Mouse (Mus musculus) liver, postnatal 0 days (tissue): ENCODE results near the gene Gatb. TPM values are rescaled to one million over a fixed set of nuclear protein-coding genes. Genes with fewer than 3 reads are reported as not detected.

ENCODE experiments used
- ATAC-seq: fragments of 200-750 bp; cut with Nextera tagmentation; 2 replicates; pipeline ENCODE4 v1.8.0; 2017; ENCODE audit warnings: mild to moderate bottlenecking, moderate library complexity
- DNase-seq: peaks from one replicate; pipeline ENCODE4 v3.0.0-alpha.2; 2016
- H3K27ac ChIP-seq: fragments of 300-500 bp; sonication (generic); 2 replicates; pipeline ENCODE4 v1.5.1; 2014; ENCODE audit warnings: antibody characterized with exemption, moderate library complexity, mild to moderate bottlenecking, low read depth
- H3K27me3 ChIP-seq: fragments of 300-500 bp; sonication (generic); 2 replicates; pipeline ENCODE4 v1.6.1; 2014; ENCODE audit warnings: low read length, control low read depth, mixed read lengths; ENCODE audit not compliant: insufficient read depth
- H3K36me3 ChIP-seq: fragments of 300-500 bp; sonication (generic); replicated peaks from 2 replicates; pipeline ENCODE4 v1.6.1; 2014; ENCODE audit warnings: mild to moderate bottlenecking, control low read depth, low read length, moderate library complexity, mixed read lengths; ENCODE audit not compliant: insufficient read depth
- H3K4me1 ChIP-seq: fragments of 300-500 bp; sonication (generic); 2 replicates; pipeline ENCODE4 v1.6.1; 2014; ENCODE audit warnings: antibody characterized with exemption, mild to moderate bottlenecking, control low read depth; ENCODE audit not compliant: insufficient read depth
- H3K4me2 ChIP-seq: fragments of 300-500 bp; sonication (generic); 2 replicates; pipeline ENCODE4 v1.6.1; 2014; ENCODE audit warnings: low read depth, mild to moderate bottlenecking, low read length, moderate library complexity, mixed read lengths
- H3K4me3 ChIP-seq: fragments of 300-500 bp; sonication (generic); 2 replicates; pipeline ENCODE4 v1.5.1; 2014; ENCODE audit warnings: low read depth, low read length
- H3K9ac ChIP-seq: fragments of 300-500 bp; sonication (generic); replicated peaks from 2 replicates; pipeline ENCODE4 v1.6.1; 2014; ENCODE audit warnings: mild to moderate bottlenecking, moderate library complexity
- H3K9me3 ChIP-seq: fragments of 300-500 bp; sonication (generic); 2 replicates; pipeline ENCODE4 v1.6.1; 2016; ENCODE audit warnings: mild to moderate bottlenecking, control low read depth, low read length, mixed read lengths
- CTCF ChIP-seq: sonication (generic); IDR thresholded peaks from 2 replicates; pipeline ENCODE4 v1.5.1; 2016; ENCODE audit warnings: antibody characterized with exemption, low read depth
- EP300 ChIP-seq: IDR thresholded peaks from 2 replicates; pipeline ENCODE4 v1.6.1; 2016; ENCODE audit warnings: antibody characterized with exemption, low read depth, mild to moderate bottlenecking
- WGBS: fragments of 180-500 bp; shearing (Covaris S2); extraction: QIAGEN DNeasy Blood & Tissue Kit; methylation state at CpG from one replicate; pipeline ENCODE4 v1.1.7; 2014; ENCODE audit not compliant: insufficient replicate concordance; 5-methylcytosine and 5-hydroxymethylcytosine counted together
- polyA plus RNA-seq: library from polyadenylated mRNA; unstranded; fragments of >200 nt; fragmentation: Nextera tagmentation; extraction: Ambion mirVana; gene quantifications from 2 replicates; pipeline ENCODE4 v1.2.1, GENCODE M21; 2015

The Gatb gene
- polyA plus RNA-seq, 1 experiment from 2014 or later: 14.6 TPM

DNA sequence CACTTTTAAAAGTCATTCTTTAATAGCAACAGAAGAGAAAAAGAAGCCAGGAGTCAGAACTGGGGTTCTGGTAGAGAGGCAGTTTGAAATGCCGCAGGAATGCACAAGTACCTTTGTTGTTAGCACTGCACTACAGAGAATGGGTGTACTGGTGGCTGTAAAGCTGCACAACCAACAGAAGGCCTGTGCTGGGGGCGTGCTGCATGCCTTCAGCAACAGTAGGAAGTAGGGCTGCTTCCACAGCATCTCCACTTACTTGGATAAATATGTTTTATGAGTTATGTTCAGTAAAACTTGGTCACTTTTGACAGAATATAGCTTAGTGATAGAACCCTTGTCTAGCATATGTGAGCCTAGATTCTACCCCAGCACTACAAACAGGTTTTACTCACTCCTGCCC, 33.8 kb downstream of the Gatb start:
- Histone ChIP-seq H3K36me3 (peaks cover 3% of the 10 kb centered on the region; the same call in 1 of the 2 replicates), H3K4me1 (no peaks in the 10 kb centered on the region), H3K27ac (no peak overlapping the region), H3K4me2 (no peak overlapping the region), H3K27me3 (no peaks in the 10 kb centered on the region), H3K9ac (no peak overlapping the region), H3K4me3 (no peak overlapping the region), H3K9me3 (no peaks in the 10 kb centered on the region)
- 90% methylated on average over 2 of the region's 2 CpGs for WGBS
- TF ChIP-seq CTCF: no peak
- TF ChIP-seq EP300: no peak
- no peak for ATAC-seq
- DNase-seq: no peak

DNA sequence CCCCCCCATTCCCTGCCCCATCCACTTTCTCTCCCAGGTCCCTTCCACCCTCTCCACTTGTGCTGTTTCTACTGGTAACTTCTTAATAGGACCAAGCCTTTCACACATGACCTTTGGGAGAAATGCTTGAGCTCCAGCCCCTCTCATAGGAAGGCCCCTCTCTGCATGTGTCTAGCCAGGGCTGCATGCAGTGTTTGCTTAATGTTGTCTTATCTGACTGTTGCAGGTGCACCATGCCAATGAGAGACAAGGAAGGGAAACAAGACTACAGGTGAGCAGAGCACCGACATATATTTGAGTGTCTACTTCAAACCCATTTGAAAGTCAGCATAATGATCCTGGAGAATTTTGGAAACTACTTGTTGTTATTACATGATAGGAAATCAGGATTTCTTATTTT, 42.5 kb downstream of the Gatb start:
- Histone ChIP-seq H3K9me3 (no peaks in the 10 kb centered on the region), H3K4me1 (no peaks in the 10 kb centered on the region), H3K4me3 (no peak overlapping the region), H3K4me2 (no peak overlapping the region), H3K9ac (no peak overlapping the region), H3K36me3 (peaks cover 10% of the 10 kb centered on the region), H3K27me3 (no peaks in the 10 kb centered on the region), H3K27ac (no peak overlapping the region)
- DNase-seq: no peak
- whole genome bisulfite sequencing: 70% methylated on average over 1 of the region's 1 CpGs
- TF ChIP-seq EP300 (no peak), CTCF (no peak)
- ATAC-seq: no peak

DNA sequence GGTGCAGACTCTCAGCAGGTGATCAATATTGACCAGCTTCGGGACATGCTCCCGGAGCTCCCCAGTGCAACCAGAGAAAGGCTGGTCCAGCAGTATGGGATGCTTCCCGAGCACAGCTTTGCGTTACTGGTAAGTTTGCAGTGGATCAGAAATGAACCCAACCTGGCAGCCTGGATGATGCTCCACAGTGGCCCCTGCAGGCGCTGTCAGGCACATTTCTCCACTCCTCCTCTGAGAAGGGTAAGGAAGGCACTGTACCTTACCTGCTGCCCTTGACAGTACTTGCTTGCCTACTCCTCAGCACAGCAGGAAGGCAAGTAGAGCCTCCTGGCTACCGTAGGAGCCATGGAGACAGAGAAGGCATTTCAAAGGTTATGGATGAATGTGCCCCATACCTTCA, 45.0 kb downstream of the Gatb start:
- DNase-seq: no peak
- Histone ChIP-seq H3K27me3 (no peaks in the 10 kb centered on the region), H3K4me2 (no peak overlapping the region), H3K9ac (no peak overlapping the region), H3K36me3 (peaks cover 14% of the 10 kb centered on the region), H3K4me3 (no peak overlapping the region), H3K27ac (no peak overlapping the region), H3K4me1 (no peaks in the 10 kb centered on the region), H3K9me3 (no peaks in the 10 kb centered on the region)
- TF ChIP-seq EP300 (no peak), CTCF (no peak)
- WGBS: 81% methylated on average over 6 of the region's 6 CpGs
- ATAC-seq: no peak

DNA sequence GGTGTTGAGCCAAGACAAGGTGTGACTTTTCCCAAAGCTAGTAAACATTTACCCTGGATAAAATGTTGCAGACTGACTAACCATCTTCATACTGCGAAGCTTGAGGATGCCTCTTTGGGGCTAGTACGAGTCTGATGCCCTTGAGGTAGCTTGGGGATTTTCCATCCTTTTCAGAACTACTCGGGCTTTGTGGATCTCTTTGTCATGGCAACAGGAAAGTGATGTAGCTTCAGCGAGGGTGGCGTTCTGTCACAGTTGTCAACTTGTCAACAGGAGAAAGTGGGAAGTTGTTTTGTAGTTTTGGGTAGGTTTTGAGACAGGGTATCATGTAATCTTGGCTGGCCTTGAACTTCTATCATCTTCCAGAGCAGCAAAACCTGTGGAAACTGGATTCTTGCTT, 45.4 kb downstream of the Gatb start:
- no peak for DNase-seq
- 79% methylated on average over 5 of the region's 5 CpGs for WGBS
- H3K4me2 ChIP-seq: no peak overlapping the region
- H3K9me3 ChIP-seq: no peaks in the 10 kb centered on the region
- no peaks in the 10 kb centered on the region for H3K27me3 ChIP-seq
- H3K9ac ChIP-seq: no peak overlapping the region
- no peak overlapping the region for H3K4me3 ChIP-seq
- H3K4me1 ChIP-seq: no peaks in the 10 kb centered on the region
- H3K36me3 ChIP-seq: peaks cover 14% of the 10 kb centered on the region
- no peak overlapping the region for H3K27ac ChIP-seq
- TF ChIP-seq CTCF (no peak), EP300 (no peak)
- ATAC-seq: no peak

DNA sequence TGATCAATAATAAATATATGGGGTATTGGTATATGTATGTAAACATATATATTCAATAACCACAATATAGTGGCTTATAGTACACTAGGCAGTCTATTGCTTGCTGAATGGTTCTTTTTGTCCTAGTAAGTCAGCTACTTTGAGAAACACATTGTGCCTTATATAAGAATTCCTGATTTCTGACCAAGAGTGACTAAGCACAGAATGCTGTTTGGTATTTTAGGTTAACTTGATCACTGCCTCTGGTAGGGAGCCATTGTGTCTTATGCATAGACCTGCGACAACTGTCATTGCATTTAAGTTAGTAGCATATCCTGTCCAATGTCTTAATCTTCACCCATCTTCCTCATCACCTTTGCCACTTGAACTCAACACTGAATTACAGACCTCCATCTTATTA, 45.8 kb downstream of the Gatb start:
- Histone ChIP-seq H3K4me1 (no peaks in the 10 kb centered on the region), H3K36me3 (peaks cover 14% of the 10 kb centered on the region), H3K4me3 (no peak overlapping the region), H3K27me3 (no peaks in the 10 kb centered on the region), H3K4me2 (no peak overlapping the region), H3K27ac (no peak overlapping the region), H3K9me3 (no peaks in the 10 kb centered on the region), H3K9ac (no peak overlapping the region)
- 88% methylated on average over 1 of the region's 1 CpGs for WGBS
- ATAC-seq (no peak), DNase-seq (no peak)
- TF ChIP-seq EP300 (no peak), CTCF (no peak)

DNA sequence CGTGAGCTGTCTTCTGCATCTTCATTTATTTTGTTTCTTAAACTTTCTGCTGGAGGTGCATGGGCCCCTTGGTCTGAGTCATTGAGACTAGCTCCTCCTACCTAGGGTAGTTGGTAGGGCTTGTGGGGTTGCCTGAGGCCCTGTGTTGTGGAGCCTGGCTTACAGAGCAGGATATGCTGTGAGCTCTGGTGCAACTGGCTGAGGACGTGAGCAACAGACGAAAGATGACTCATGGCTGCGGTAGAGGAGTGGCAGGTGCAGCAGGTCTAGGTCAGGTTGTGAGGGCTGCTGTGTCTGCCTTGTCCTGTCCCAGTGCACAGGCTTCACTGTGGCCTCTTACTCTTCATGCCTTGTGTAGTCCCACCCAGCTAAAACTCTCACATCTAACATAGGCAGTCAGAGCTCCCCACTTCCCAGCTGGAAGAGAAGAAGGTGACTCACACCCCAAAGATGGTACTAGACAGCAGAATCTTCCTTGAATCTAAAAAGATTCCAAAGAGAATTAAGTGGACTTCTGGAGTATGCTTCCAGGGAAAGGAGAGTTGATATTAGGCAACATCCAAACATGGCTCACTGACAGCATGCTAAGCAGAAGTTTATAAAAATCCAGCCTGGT, 56.1 kb downstream of the Gatb start:
- ATAC-seq (no peak), DNase-seq (no peak)
- no peaks in the 10 kb centered on the region for H3K27me3 ChIP-seq
- no peak overlapping the region for H3K4me2 ChIP-seq
- H3K27ac ChIP-seq: no peak overlapping the region
- H3K9ac ChIP-seq: no peak overlapping the region
- no peaks in the 10 kb centered on the region for H3K4me1 ChIP-seq
- no peaks in the 10 kb centered on the region for H3K9me3 ChIP-seq
- no peak overlapping the region for H3K4me3 ChIP-seq
- TF ChIP-seq EP300 (no peak), CTCF (no peak)
- no peaks in the 10 kb centered on the region; the same call in 1 of the 2 replicates for H3K36me3 ChIP-seq
- WGBS: 88% methylated on average over 4 of the region's 4 CpGs

DNA sequence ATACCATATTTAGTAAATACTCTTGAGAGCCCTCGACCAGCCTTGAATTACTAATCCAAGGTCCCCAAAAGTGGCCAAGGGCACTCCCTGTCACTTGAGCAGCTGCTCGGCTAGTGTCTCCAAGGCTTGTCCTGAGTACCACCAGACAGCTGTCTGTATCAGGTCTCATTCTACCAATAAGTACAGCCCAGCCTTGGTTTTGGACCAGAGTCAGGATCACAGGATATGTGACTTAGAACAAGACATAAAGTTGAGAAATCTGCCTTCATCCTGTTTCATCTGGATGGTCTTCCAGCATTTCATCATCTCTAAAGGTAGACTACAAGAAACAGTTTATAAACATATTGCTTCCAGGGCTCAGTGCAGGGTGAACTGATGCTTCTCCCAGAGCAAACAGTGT, 59.8 kb downstream of the Gatb start:
- no peaks in the 10 kb centered on the region for H3K4me1 ChIP-seq
- ATAC-seq: no peak
- peaks cover 7% of the 10 kb centered on the region; the same call in 1 of the 2 replicates for H3K36me3 ChIP-seq
- no peaks in the 10 kb centered on the region for H3K27me3 ChIP-seq
- H3K9ac ChIP-seq: no peak overlapping the region
- TF ChIP-seq CTCF: no peak
- no peak for TF ChIP-seq EP300
- H3K27ac ChIP-seq: no peak overlapping the region
- H3K9me3 ChIP-seq: no peaks in the 10 kb centered on the region
- 70% methylated on average over 2 of the region's 2 CpGs for WGBS
- no peak for DNase-seq
- H3K4me3 ChIP-seq: no peak overlapping the region
- H3K4me2 ChIP-seq: no peak overlapping the region
